Comparison of ENCODE assay signal across 16 mouse cellular contexts in the genomic region with DNA sequence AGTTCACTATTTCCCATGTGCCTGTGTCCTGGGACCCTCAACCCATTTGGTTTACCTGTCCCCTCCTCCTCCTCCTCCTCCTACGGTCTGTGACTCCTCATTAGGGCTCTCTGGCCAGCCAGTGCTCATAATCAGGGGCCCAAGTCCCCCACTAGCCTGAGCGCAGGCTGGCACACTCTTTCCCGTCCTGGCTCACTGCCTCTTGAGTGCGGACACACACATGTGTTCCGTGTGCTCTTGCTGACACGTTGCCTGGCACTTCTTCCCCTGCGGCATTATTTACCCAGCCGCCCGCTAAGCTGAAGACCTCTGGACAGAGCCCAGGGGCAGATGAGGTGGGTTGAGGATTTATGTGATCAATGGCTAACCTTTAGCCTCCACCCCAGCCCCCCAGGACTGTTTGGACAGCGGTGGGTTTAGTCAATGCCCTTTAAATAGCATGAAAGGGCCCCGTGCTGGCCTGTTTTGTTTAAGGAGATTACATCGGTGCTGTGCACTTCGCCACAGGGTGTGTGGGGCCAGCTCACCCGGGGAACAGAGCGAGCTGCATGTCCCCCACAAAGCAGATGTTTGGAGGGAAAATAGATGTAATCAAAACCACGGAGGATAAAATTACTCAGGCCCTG. TPM values are rescaled to one million over a fixed set of nuclear protein-coding genes. Genes with fewer than 3 reads are reported as not detected.
DNase-seq lines count a peak whose midpoint lies in the region; ATAC-seq and TF ChIP-seq lines count a peak whose summit lies in the region.
"Had no signal": no experiment of that assay in that cellular context is flagged by ENCODE, and none has a peak within 500 bp of the region (broad histone marks: within the 10 kb centered on the region; RNA-seq: fewer than 3 reads in every experiment).

No protein-coding gene starts in this region.

- ATAC-seq in embryonic facial prominence, embryonic 13.5 days (ENCODE audit: insufficient number of reproducible peaks, insufficient read depth, low FRiP score, low TSS enrichment, low read depth), result no peak
- ATAC-seq in liver, embryonic 16.5 days (ENCODE audit: low read depth), result peak; percentile 79
- ATAC-seq: lung, postnatal 0 days; Patski had no signal

- no peak for TF ChIP-seq CTCF in kidney, adult 2 months (conservative IDR thresholded peaks at IDR 0.05; ENCODE audit: insufficient read depth, insufficient read length, low read depth, low read length)

- H3K27ac ChIP-seq in embryonic facial prominence, embryonic 13.5 days, result peak overlapping the region; percentile 87
- no peak overlapping the region for H3K27ac ChIP-seq in liver, embryonic 16.5 days (ENCODE audit: low read length)
- no peak overlapping the region for H3K27ac ChIP-seq in kidney, adult 2 months (ENCODE audit: insufficient read depth, low read depth, low read length)
- H3K27ac ChIP-seq: forebrain, embryonic 10.5 days; kidney, embryonic 15.5 days; limb, embryonic 13.5 days had no signal

- WGBS in embryonic facial prominence, embryonic 13.5 days, result 9% methylated on average over 16 of the region's 16 CpGs
- 43% methylated on average over 16 of the region's 16 CpGs for WGBS in liver, embryonic 16.5 days (ENCODE audit: insufficient replicate concordance)
- 35% methylated on average over 16 of the region's 16 CpGs for whole genome bisulfite sequencing in kidney, adult 2 months

- DNase-seq in embryo, embryonic 10 days (ENCODE audit: low spot score), result peak; percentile 47
- no peak for DNase-seq in embryo, embryonic 11 days
- peak; percentile 6 for DNase-seq in 416B (ENCODE audit: low read depth)
- DNase-seq in kidney, adult 2 months, result no peak
- no peak for DNase-seq in right cerebral cortex, postnatal 25 days
- DNase-seq in ovary, postnatal 14 days (ENCODE audit: low spot score), result no peak
- DNase-seq: heart, postnatal 10 days; right cerebral cortex, postnatal 14 days had no signal

- 0 out of 2 replicates have a peak overlapping the region, but pooled peaks have one; percentile 12 for H3K4me3 ChIP-seq in embryonic facial prominence, embryonic 13.5 days
- no peak overlapping the region for H3K4me3 ChIP-seq in liver, embryonic 16.5 days (ENCODE audit: low read depth, low read length)
- H3K4me3 ChIP-seq in kidney, adult 2 months (ENCODE audit: insufficient read depth, low read depth, low read length), result no peak overlapping the region
- H3K4me3 ChIP-seq: forebrain, embryonic 10.5 days; kidney, embryonic 15.5 days; limb, embryonic 13.5 days; megakaryocyte, embryonic 14.5 days had no signal

- peak overlapping the region; percentile 62 for H3K9ac ChIP-seq in embryonic facial prominence, embryonic 13.5 days
- H3K9ac ChIP-seq in liver, embryonic 16.5 days (ENCODE audit: low read depth, low read length), result no peak overlapping the region
- H3K9ac ChIP-seq: kidney, embryonic 15.5 days; limb, embryonic 13.5 days had no signal

- peaks cover 93% of the 10 kb centered on the region for H3K4me1 ChIP-seq in embryonic facial prominence, embryonic 13.5 days
- no peaks in the 10 kb centered on the region; the same call in 1 of the 2 replicates for H3K4me1 ChIP-seq in liver, embryonic 16.5 days (ENCODE audit: control insufficient read depth, low read depth, low read length)
- H3K4me1 ChIP-seq in kidney, adult 2 months (ENCODE audit: control insufficient read depth, insufficient read depth, low read length), result no peaks in the 10 kb centered on the region
- H3K4me1 ChIP-seq: megakaryocyte, embryonic 14.5 days had no signal

- peaks cover 35% of the 10 kb centered on the region for H3K36me3 ChIP-seq in embryonic facial prominence, embryonic 13.5 days
- no peaks in the 10 kb centered on the region for H3K36me3 ChIP-seq in liver, embryonic 16.5 days (ENCODE audit: control insufficient read depth, insufficient read depth)
- no peaks in the 10 kb centered on the region for H3K36me3 ChIP-seq in kidney, adult 2 months (ENCODE audit: control insufficient read depth, insufficient read depth, low read length)
- H3K36me3 ChIP-seq: kidney, embryonic 15.5 days; limb, embryonic 13.5 days had no signal

- peak overlapping the region; percentile 43 for H3K4me2 ChIP-seq in embryonic facial prominence, embryonic 13.5 days
- H3K4me2 ChIP-seq in liver, embryonic 16.5 days (ENCODE audit: low read depth, low read length), result no peak overlapping the region
- H3K4me2 ChIP-seq: kidney, embryonic 15.5 days; limb, embryonic 13.5 days had no signal

- H3K9me3 ChIP-seq in embryonic facial prominence, embryonic 13.5 days, result no peaks in the 10 kb centered on the region
- H3K9me3 ChIP-seq in liver, embryonic 16.5 days (replicated peaks; ENCODE audit: control insufficient read depth, low read length), result no peaks in the 10 kb centered on the region
- H3K9me3 ChIP-seq: forebrain, embryonic 10.5 days; kidney, embryonic 15.5 days; limb, embryonic 13.5 days had no signal

- H3K27me3 ChIP-seq in embryonic facial prominence, embryonic 13.5 days, result no peaks in the 10 kb centered on the region
- no peaks in the 10 kb centered on the region for H3K27me3 ChIP-seq in liver, embryonic 16.5 days (ENCODE audit: control insufficient read depth, insufficient read depth, low read depth, low read length)
- H3K27me3 ChIP-seq in kidney, adult 2 months (replicated peaks; ENCODE audit: control insufficient read depth, insufficient read depth, low read length), result no peaks in the 10 kb centered on the region
- H3K27me3 ChIP-seq: Patski had no signal

- TF ChIP-seq POLR2A in kidney, adult 2 months (IDR thresholded peaks at IDR 0.05; ENCODE audit: low read depth, low read length), result no peak

RNA-seq across cellular contexts. Expression of a gene that starts 20.2 kb away (rescaled TPM):
- 29.3 and 34.1 TPM in 2 replicates for polyA plus RNA-seq in embryonic facial prominence, embryonic 13.5 days (2015; fragmentation: Nextera tagmentation; extraction: Ambion mirVana)
- 0.02 TPM in 1 of 2 replicates, not detected in the other for polyA plus RNA-seq in liver, embryonic 16.5 days (2015; fragmentation: Nextera tagmentation; extraction: Ambion mirVana)
- polyA plus RNA-seq in kidney, adult 2 months (2012; rRNA removed), result 0.13 and 0.14 TPM in 2 replicates
- polyA plus RNA-seq: lung, postnatal 0 days; Patski had no signal

Comparison
In these comparisons a context has a peak if more than half of its experiments do, and no peak if none do; other contexts are left out.
1. DNase-seq: peak in embryo, embryonic 10 days (single experiment) and 416B (single experiment); none in embryo, embryonic 11 days (single experiment), kidney, adult 2 months (single experiment), right cerebral cortex, postnatal 25 days (single experiment) and ovary, postnatal 14 days (single experiment).
2. RNA of a gene that starts 20.2 kb away (polyA plus RNA-seq): 29.3 to 34.1 TPM in embryonic facial prominence, embryonic 13.5 days; 0.13 to 0.14 TPM in kidney, adult 2 months and 0.02 TPM in liver, embryonic 16.5 days; every median in the first group is over 10 times any median in the second.